Mouse (Mus musculus) limb, embryonic 10.5 days (tissue): ENCODE results near the gene Dscaml1. TPM values are rescaled to one million over a fixed set of nuclear protein-coding genes. Genes with fewer than 3 reads are reported as not detected.
A peak's percentile ranks its signal among the peaks of the same experiment; 100 is the strongest.

ENCODE experiments used
- DNase-seq: peaks from one replicate; pipeline ENCODE4 v3.0.0-alpha.2; 2017; ENCODE audit warnings: low spot score
- H3K27ac ChIP-seq: fragments of 300-500 bp; sonication (generic); 2 replicates; pipeline ENCODE4 v1.5.1; 2016; ENCODE audit warnings: mild to moderate bottlenecking
- H3K27me3 ChIP-seq: fragments of 300-500 bp; sonication (generic); 2 replicates; pipeline ENCODE4 v1.6.1; 2016; ENCODE audit warnings: low read depth, mild to moderate bottlenecking; ENCODE audit not compliant: poor library complexity, severe bottlenecking
- H3K36me3 ChIP-seq: fragments of 300-500 bp; sonication (generic); 2 replicates; pipeline ENCODE4 v1.6.1; 2016; ENCODE audit warnings: mild to moderate bottlenecking, moderate library complexity
- H3K4me1 ChIP-seq: fragments of 300-500 bp; sonication (generic); 2 replicates; pipeline ENCODE4 v1.6.1; 2016
- H3K4me3 ChIP-seq: fragments of 300-500 bp; sonication (generic); 2 replicates; pipeline ENCODE4 v1.5.1; 2016; ENCODE audit warnings: mild to moderate bottlenecking, moderate library complexity
- H3K9me3 ChIP-seq: fragments of 300-500 bp; sonication (generic); replicated peaks from 2 replicates; pipeline ENCODE4 v1.6.1; 2016; ENCODE audit warnings: mild to moderate bottlenecking
- WGBS: fragments of 180-500 bp; shearing (Covaris S2); methylation state at CpG from one replicate; pipeline ENCODE4 v1.1.7; 2016; 5-methylcytosine and 5-hydroxymethylcytosine counted together
- polyA plus RNA-seq: library from polyadenylated mRNA; unstranded; fragments of >200 nt; fragmentation: Nextera tagmentation; extraction: Ambion mirVana; gene quantifications from 2 replicates; pipeline ENCODE4 v1.2.1, GENCODE M21; 2016

Dscaml1 gene
- polyA plus RNA-seq, 1 experiment from 2014 or later: 0.30 TPM

DNA sequence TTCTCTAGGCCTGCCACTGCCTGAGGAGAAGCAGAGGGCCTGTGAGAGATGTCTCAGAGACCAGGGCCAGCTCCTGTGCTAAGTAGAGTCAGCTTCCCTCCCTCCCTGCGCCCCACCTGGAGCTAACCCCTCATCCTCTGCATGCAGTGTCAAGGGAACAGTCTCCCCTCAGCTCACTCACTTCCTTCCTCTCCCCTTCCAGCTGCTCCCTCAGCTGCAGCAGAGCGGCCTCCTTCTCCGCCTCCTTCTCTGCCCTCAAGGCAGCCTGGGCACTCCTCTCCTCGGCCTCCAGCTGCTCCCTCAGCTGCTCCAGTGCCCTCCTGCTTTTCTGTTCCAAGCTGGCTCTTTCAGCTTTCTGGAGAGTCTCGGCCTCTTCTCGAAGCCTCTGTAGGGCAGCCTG lies 352.8 kb downstream of the Dscaml1 start:
- Histone ChIP-seq H3K27me3 (no peaks in the 10 kb centered on the region), H3K9me3 (no peaks in the 10 kb centered on the region), H3K36me3 (peaks cover 64% of the 10 kb centered on the region), H3K4me3 (no peak overlapping the region), H3K27ac (peak overlapping the region; percentile 1; the same call in 1 of the 2 replicates), H3K4me1 (peaks cover 6% of the 10 kb centered on the region; the same call in 1 of the 2 replicates)
- WGBS: 68% methylated on average over 6 of the region's 6 CpGs
- DNase-seq: no peak

DNA sequence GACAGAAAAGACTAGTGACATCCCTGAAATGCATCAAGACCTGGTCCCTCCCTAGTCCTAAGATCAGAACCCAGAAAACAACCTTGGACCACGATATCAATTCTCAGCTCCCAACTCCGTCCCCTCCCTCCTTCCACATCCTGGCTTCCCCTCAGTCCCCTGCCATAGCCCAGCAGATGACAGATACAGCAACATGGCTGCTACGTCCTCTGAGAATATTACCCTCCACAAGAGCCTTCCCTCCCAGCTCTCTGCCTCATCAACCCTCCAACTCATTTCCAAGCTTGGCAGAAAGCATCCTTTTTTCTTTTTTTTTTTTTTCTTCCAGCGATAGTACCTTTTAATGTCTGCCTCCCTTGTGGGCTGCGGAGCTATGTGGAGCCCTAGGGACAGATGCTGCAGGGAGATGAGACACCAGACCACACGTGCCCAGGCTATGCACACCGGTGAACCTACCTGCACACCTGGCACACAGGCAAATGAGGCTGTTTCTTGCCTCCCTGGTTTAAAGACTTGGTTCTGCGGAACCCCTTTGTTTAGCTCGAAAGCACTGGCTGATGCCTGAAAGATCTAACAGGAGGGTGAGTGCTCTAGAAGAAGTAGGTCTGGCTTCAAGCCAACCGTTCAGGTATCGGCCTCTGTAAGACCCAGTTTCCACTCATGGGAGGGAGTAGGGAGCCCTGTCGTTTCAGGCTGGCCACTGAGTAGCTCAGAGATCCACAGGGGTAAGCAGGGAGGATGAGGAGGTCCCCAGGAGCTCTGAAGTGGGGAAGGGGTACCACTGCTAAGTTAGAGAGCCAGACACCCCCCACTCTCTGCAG lies 357.0 kb downstream of the Dscaml1 start:
- H3K4me3 ChIP-seq: no peak overlapping the region
- H3K4me1 ChIP-seq: peaks cover 4% of the 10 kb centered on the region; the same call in 1 of the 2 replicates
- no peaks in the 10 kb centered on the region for H3K9me3 ChIP-seq
- no peak for DNase-seq
- H3K27ac ChIP-seq: no peak overlapping the region
- peaks cover 44% of the 10 kb centered on the region for H3K36me3 ChIP-seq
- WGBS: 91% methylated on average over 12 of the region's 12 CpGs
- no peaks in the 10 kb centered on the region for H3K27me3 ChIP-seq

DNA sequence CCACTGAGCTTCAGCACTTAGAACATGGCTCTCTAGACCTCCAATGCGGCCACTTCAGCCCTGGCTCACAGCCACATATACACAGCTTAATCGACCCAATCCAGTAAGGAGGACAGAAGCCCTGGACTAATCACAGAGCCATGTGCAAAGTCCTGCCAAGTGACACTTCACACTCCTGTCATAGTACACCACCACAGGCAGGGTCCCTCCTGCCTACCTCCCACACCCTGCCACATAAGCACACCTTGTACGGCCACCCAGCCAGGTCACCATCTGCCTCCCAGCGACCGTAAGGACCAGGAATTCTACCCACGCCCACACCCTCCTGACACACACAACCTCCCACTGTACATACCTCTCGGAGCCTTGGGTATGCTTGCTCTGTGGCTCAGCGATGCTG lies 360.6 kb downstream of the Dscaml1 start:
- Histone ChIP-seq H3K4me3 (no peak overlapping the region), H3K4me1 (0 out of 2 replicates have a peak, but pooled peaks cover 2% of the 10 kb centered on the region), H3K36me3 (peaks cover 60% of the 10 kb centered on the region), H3K27me3 (no peaks in the 10 kb centered on the region), H3K9me3 (no peaks in the 10 kb centered on the region), H3K27ac (no peak overlapping the region)
- DNase-seq: no peak
- WGBS: 92% methylated on average over 8 of the region's 8 CpGs

DNA sequence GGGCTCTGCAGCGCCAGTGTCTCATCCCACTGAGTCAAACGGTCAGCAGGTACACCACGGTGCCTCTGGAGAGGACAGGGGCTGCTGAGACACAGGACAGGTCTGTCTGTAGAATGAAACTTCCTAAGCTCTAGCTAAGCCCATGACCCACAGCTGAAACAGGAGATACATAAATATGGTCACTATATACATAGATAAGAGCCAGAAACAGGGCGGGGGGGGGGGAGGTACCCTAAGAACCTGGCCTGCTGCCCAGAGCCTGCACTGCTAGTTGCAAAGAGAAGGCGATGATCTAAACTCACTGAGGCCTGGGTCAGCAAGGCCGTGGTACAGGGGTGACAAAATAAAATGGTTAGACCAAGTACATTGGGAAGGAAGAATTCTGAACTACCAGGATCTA lies 361.1 kb downstream of the Dscaml1 start:
- Histone ChIP-seq H3K4me1 (no peaks in the 10 kb centered on the region), H3K27ac (no peak overlapping the region), H3K9me3 (no peaks in the 10 kb centered on the region), H3K4me3 (no peak overlapping the region), H3K36me3 (peaks cover 63% of the 10 kb centered on the region), H3K27me3 (no peaks in the 10 kb centered on the region)
- no peak for DNase-seq
- 91% methylated on average over 6 of the region's 6 CpGs for WGBS

DNA sequence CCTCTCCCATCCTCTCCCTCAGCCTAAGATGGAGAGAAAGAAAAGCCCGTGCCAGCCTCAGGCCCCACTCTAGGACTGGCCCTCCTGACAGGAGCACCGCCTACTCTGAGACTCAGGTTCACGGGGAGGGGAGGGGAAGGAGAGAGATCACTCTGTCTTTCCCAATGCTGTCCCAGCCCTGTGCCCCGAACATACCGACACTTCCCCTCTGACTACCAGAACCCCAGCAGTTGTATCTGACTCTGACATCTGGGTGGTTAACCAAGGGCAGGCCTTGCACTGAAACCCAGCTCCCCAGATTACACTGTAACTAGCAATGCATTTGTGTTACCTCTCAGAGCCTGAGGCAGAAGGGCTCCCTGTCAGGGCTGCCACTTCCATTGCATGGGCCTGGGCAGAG lies 362.0 kb downstream of the Dscaml1 start:
- Histone ChIP-seq H3K36me3 (peaks cover 68% of the 10 kb centered on the region), H3K4me3 (no peak overlapping the region), H3K27ac (no peak overlapping the region), H3K27me3 (no peaks in the 10 kb centered on the region), H3K9me3 (no peaks in the 10 kb centered on the region), H3K4me1 (no peaks in the 10 kb centered on the region)
- WGBS: 53% methylated on average over 5 of the region's 5 CpGs
- no peak for DNase-seq

DNA sequence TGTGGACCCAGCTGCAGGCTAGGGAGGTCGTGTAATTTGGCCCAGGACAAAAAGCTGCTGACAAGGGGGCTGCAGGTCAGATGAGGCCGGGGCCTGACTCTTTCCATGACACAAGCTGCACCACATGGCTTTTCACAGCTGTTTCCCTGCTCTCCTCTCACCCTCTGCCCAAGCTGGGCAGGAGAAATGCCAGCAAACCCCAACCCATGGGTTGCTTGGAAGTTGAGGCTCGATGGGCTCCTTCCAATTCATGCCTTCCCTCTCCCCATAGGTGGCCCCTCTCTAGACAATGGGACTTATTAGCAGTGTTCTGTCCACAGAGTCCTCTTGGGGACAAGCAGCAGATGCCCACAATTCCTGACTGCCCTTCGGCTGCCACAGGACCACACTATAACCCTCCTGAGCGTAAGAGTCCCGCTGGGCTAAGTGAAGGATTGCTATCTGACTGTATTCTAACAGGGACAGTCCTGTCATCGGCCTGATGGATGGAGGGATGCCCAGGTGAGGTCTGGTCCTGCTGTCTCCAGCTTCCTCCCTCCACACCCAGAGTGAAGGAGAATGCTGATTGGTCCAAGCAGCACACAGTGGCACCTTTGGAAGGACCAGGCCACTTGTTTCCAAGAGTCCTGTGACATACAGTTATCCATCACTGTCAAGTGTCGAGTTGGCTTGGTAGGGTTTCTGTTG lies 365.2 kb downstream of the Dscaml1 start:
- no peak for DNase-seq
- Histone ChIP-seq H3K9me3 (no peaks in the 10 kb centered on the region), H3K4me3 (no peak overlapping the region), H3K27me3 (no peaks in the 10 kb centered on the region), H3K4me1 (no peaks in the 10 kb centered on the region), H3K36me3 (peaks cover 57% of the 10 kb centered on the region), H3K27ac (no peak overlapping the region)
- 82% methylated on average over 8 of the region's 8 CpGs for WGBS

DNA sequence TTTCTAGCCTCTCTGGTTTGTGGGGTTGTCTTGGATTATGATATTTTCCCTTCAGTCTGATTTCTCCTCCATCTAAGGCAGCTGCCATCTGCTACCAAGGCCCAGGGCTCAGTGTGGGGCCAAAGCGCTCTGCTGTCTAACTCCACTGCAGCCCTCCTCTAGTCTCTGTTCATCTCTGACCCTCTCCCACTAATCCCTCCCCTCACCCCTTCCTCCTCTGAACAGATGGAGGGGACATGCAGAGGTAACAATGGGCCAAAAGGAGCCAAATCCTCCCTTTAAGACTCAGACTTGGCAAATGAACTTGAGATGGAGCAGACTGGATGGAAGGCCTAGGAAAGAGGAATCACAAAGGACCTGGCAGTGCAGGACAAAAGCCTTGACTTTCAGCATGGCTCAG lies 365.8 kb downstream of the Dscaml1 start:
- 100% methylated on average over 1 of the region's 1 CpGs for WGBS
- Histone ChIP-seq H3K27ac (0 out of 2 replicates have a peak overlapping the region, but pooled peaks have one; percentile 14), H3K27me3 (no peaks in the 10 kb centered on the region), H3K4me1 (no peaks in the 10 kb centered on the region), H3K4me3 (no peak overlapping the region), H3K36me3 (peaks cover 57% of the 10 kb centered on the region), H3K9me3 (no peaks in the 10 kb centered on the region)
- DNase-seq: no peak

DNA sequence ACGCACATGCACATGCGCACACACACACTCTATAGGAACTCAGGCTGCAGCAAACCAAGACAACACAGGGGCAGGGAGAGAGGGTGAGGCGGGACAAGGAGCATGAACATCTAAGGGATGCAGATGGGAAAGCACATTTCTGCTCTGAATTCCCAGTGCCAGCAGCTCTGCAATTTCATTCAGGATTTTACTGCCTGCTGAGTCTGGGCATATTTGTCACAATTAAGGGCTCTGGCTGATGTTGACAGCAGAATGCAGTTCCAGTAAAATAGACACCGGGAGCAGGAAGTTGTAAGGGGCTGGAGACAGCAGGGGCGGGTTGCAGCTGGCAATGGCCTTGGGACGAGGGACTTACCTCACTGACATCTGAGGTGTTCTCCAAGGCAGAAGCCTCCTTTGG lies 367.3 kb downstream of the Dscaml1 start:
- Histone ChIP-seq H3K9me3 (no peaks in the 10 kb centered on the region), H3K27ac (no peak overlapping the region), H3K4me3 (no peak overlapping the region), H3K4me1 (peaks cover 7% of the 10 kb centered on the region), H3K36me3 (peaks cover 54% of the 10 kb centered on the region), H3K27me3 (no peaks in the 10 kb centered on the region)
- 81% methylated on average over 6 of the region's 6 CpGs for WGBS
- no peak for DNase-seq

DNA sequence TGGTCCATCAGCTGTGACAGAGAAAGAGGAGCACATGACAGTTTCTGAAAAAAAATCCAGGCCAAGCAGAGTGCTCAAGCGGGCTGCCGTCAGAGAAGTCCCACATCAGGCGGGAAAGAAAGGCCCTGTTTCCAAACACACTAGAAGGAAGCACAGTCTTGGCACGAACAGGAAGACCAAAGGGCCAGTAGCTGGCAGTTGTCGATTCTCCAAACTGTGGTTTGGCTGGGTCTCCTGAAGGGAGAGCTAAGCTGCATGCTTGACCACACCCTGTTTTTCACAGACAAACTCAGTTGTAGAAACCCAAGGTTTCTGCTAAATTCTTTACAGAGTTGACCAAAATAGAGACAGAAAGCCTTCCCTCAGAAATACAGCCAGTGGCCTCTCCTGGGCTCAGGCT lies 369.3 kb downstream of the Dscaml1 start:
- no peak overlapping the region for H3K4me3 ChIP-seq
- H3K27me3 ChIP-seq: no peaks in the 10 kb centered on the region
- H3K4me1 ChIP-seq: peaks cover 18% of the 10 kb centered on the region
- no peak for DNase-seq
- H3K36me3 ChIP-seq: peaks cover 43% of the 10 kb centered on the region
- 85% methylated on average over 5 of the region's 5 CpGs for WGBS
- H3K9me3 ChIP-seq: no peaks in the 10 kb centered on the region
- H3K27ac ChIP-seq: no peak overlapping the region

DNA sequence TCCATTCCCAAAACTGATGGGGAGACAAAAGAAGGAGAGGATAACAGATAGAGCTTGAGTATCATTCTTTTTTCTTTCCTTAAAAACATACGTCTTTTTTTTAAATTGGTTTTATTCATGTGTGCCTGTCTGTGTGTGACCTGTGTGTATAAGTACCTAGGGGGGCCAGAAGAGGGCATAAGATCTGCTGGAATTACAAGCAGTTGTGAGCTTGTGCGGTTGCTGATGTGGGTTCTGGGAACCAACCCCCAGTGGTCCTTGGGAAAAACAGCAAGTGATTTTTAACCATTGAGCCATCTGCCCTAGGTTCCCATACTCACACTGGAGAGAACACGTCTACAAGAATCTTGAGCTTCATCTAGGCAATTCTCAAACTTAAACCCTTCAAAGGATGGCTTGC lies 370.8 kb downstream of the Dscaml1 start:
- H3K27me3 ChIP-seq: no peaks in the 10 kb centered on the region
- H3K9me3 ChIP-seq: no peaks in the 10 kb centered on the region
- DNase-seq: no peak
- peaks cover 18% of the 10 kb centered on the region for H3K4me1 ChIP-seq
- no peak overlapping the region for H3K4me3 ChIP-seq
- no peak overlapping the region for H3K27ac ChIP-seq
- peaks cover 43% of the 10 kb centered on the region for H3K36me3 ChIP-seq
- WGBS: 89% methylated on average over 3 of the region's 3 CpGs

DNA sequence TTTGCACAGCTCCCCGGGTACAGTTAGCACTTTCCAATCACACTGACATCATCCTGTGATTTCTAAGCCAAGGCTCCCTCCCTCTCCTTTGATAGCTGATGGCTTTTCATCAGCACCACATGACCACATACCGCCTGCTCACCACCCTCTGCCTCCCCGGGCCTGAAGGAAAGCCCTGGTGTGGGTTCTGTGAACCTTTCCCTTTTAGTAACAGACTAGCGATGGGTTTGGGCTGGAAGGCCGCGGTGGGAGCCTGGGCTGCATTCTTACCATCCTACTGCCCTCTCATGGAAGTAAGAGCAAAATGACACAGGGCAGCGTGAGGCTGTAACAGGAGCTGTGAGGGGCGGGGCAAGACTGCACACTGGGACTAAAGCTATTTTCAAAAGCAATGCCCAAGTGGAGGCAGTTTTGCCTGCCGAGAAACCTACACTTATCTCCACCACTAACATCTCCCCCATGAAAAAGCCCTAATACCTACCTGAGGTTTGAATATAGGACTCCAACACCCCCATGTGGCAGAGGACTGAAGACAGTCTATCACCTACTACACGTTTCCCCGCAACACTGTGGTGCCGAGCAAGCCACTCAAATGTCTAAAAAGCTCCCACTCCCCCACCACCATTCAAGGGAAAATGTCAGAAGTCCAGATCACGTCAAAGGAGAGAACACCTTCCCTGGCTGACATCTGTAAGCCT lies 372.2 kb downstream of the Dscaml1 start:
- WGBS: 18% methylated on average over 13 of the region's 13 CpGs
- peak; percentile 76 for DNase-seq
- peaks cover 45% of the 10 kb centered on the region for H3K36me3 ChIP-seq
- no peaks in the 10 kb centered on the region for H3K9me3 ChIP-seq
- H3K4me3 ChIP-seq: peak overlapping the region; percentile 22
- H3K27me3 ChIP-seq: no peaks in the 10 kb centered on the region
- H3K4me1 ChIP-seq: peaks cover 18% of the 10 kb centered on the region
- peak overlapping the region; percentile 56 for H3K27ac ChIP-seq

DNA sequence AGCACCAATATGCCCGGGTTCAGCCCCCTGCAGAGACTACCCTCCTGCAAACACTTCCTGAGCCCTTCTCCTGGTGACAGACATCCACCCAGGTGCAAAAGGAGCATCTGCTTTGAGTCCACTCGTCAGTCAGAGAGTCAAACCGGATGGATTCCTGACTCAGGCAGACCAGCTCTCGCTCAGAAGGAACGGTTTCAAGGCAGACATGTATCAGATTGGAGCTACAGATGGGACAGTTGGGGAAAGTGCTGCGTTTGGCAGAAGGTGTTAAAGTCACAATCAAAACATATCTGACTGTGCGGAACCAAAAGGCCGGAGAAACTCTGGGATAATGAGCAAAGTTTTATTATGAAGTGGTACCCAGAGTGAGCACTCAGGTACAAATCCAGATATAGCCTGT lies 373.0 kb downstream of the Dscaml1 start:
- H3K27me3 ChIP-seq: no peaks in the 10 kb centered on the region
- no peak overlapping the region for H3K4me3 ChIP-seq
- DNase-seq: no peak
- peak overlapping the region; percentile 56; the same call in 1 of the 2 replicates for H3K27ac ChIP-seq
- WGBS: 75% methylated on average over 8 of the region's 8 CpGs
- H3K4me1 ChIP-seq: peaks cover 18% of the 10 kb centered on the region
- H3K36me3 ChIP-seq: peaks cover 45% of the 10 kb centered on the region
- H3K9me3 ChIP-seq: no peaks in the 10 kb centered on the region
